ENCODE assay signal across 38 mouse cellular contexts in the genomic region with DNA sequence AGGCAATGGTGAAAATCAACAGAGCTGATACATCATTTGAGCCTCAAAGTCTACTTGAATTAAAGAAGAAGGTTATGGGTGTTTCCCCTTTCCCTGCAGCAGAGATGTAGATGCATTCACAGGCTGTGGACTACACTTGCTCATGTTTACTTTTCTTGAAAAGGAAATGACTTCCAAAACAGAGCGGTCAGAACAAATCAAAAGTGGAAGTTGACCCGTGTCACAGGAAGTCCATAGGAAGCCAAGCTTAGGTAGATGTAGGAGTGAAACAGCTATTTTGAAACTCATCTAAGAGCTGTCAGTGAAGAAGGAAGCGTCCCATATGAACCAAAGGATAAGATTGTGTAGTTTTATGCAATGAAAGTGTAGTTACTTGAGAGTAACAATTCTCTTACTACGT. TPM values are rescaled to one million over a fixed set of nuclear protein-coding genes. Genes with fewer than 3 reads are reported as not detected.
DNase-seq lines count a peak whose midpoint lies in the region; ATAC-seq lines count a peak whose summit lies in the region.
"Had no signal": no experiment of that assay in that cellular context is flagged by ENCODE, and none has a peak within 500 bp of the region (broad histone marks: within the 10 kb centered on the region; RNA-seq: fewer than 3 reads in every experiment).

No protein-coding gene starts in this region.

- DNase-seq in heart, adult 11 months = peak; percentile 22
- DNase-seq in heart, adult 8-10 months (ENCODE audit: low spot score) = no peak
- peak; percentile 22 for DNase-seq in 416B (ENCODE audit: low read depth)
- no peak for DNase-seq in gastrocnemius, postnatal 14 days
- DNase-seq: adrenal gland, postnatal 36 days; cerebellum, adult 18-20 months; cerebellum, postnatal 14 days; gastrocnemius, postnatal 10 days; heart, adult 18-20 months; kidney, adult 18-20 months; kidney, postnatal 36 days; lung, postnatal 10 days; right cerebral cortex, postnatal 14 days had no signal

- ATAC-seq in hematopoietic stem cell, adult 5-6 weeks (replicated peaks in 1 of 2; ENCODE audit: insufficient read depth in 1 of 2, low FRiP score in 2 of 2, low TSS enrichment in 1 of 2, low read depth in 1 of 2, poor library complexity in 2 of 2, severe bottlenecking in 2 of 2) = peak; percentile 59 to 64; a peak in 3 of 4 replicates
- peak; percentile 42 for ATAC-seq in neutrophil, adult 5-6 weeks (ENCODE audit: extremely low read depth, insufficient number of reproducible peaks, low FRiP score, poor library complexity, severe bottlenecking)
- no peak for ATAC-seq in activated CD4-positive, CD25-positive, alpha-beta regulatory T cell, adult 4 months
- ATAC-seq: forebrain, embryonic 13.5 days; midbrain, embryonic 15.5 days had no signal

- intact Hi-C loops in gastrocnemius, postnatal 14 days (cut with DNase I; ENCODE audit: low total_unique reads) = no loop called here

RNA-seq across cellular contexts. Expression of a gene that starts 14.6 kb away (rescaled TPM):
- not detected for total RNA-seq in heart, adult 8-10 months (2022)
- total RNA-seq in hematopoietic stem cell, adult 5-6 weeks (2017) = not detected in 2 replicates
- total RNA-seq in neutrophil, adult 5-6 weeks (2017) = 0.25 TPM in 1 of 2 replicates, not detected in the other
- not detected for total RNA-seq in gastrocnemius, postnatal 14 days (2021)
- polyA plus RNA-seq in activated CD4-positive, CD25-positive, alpha-beta regulatory T cell, adult 4 months (2017; shearing (Covaris generic)) = not detected
- total RNA-seq: adrenal gland, adult 18-20 months; adrenal gland, postnatal 36 days; gastrocnemius, postnatal 10 days; heart, adult 18-20 months; layer of hippocampus, adult 2 months; layer of hippocampus, postnatal 14 days; left cerebral cortex, adult 2 months; left cerebral cortex, postnatal 36 days had no signal
- polyA plus RNA-seq: brain, embryonic 14.5 days; embryonic facial prominence, embryonic 11.5 days; forebrain, embryonic 13.5 days; heart, embryonic 12.5 days; heart, postnatal 0 days; hindbrain, embryonic 10.5 days; hindbrain, embryonic 15.5 days; intestine, embryonic 14.5 days; kidney, embryonic 16.5 days; limb, embryonic 13.5 days; liver, embryonic 14.5 days; macrophage; midbrain, embryonic 10.5 days; midbrain, embryonic 15.5 days; neural tube, embryonic 11.5 days; small intestine, adult 2 months; stomach, embryonic 15.5 days had no signal

RNA-seq across cellular contexts. Expression of a gene that starts 55.0 kb away (rescaled TPM):
- 10 to 100 TPM; 19.5 to 21.8 (median 19.8) TPM for total RNA-seq in heart, adult 8-10 months (2022)
- total RNA-seq in hematopoietic stem cell, adult 5-6 weeks (2017) = 28.8 and 33.5 TPM in 2 replicates
- 40.3 and 43.2 TPM in 2 replicates for total RNA-seq in neutrophil, adult 5-6 weeks (2017)
- total RNA-seq in gastrocnemius, postnatal 14 days (2021) = 10 to 100 TPM; 14.4 to 14.5 TPM
- 1 to 10 TPM; 7.8 to 9.2 TPM for polyA plus RNA-seq in activated CD4-positive, CD25-positive, alpha-beta regulatory T cell, adult 4 months (2017; shearing (Covaris generic))

RNA-seq across cellular contexts. Expression of a gene that starts 56.3 kb away (rescaled TPM):
- not detected for total RNA-seq in heart, adult 8-10 months (2022)
- total RNA-seq in hematopoietic stem cell, adult 5-6 weeks (2017) = not detected in 2 replicates
- not detected in 2 replicates for total RNA-seq in neutrophil, adult 5-6 weeks (2017)
- not detected for total RNA-seq in gastrocnemius, postnatal 14 days (2021)
- not detected for polyA plus RNA-seq in activated CD4-positive, CD25-positive, alpha-beta regulatory T cell, adult 4 months (2017; shearing (Covaris generic))
- total RNA-seq: adrenal gland, adult 18-20 months; adrenal gland, postnatal 36 days; gastrocnemius, postnatal 10 days; heart, adult 18-20 months; layer of hippocampus, adult 2 months; layer of hippocampus, postnatal 14 days; left cerebral cortex, adult 2 months; left cerebral cortex, postnatal 36 days had no signal
- polyA plus RNA-seq: brain, embryonic 14.5 days; embryonic facial prominence, embryonic 11.5 days; forebrain, embryonic 13.5 days; heart, embryonic 12.5 days; heart, postnatal 0 days; hindbrain, embryonic 10.5 days; hindbrain, embryonic 15.5 days; intestine, embryonic 14.5 days; kidney, embryonic 16.5 days; limb, embryonic 13.5 days; liver, embryonic 14.5 days; macrophage; midbrain, embryonic 10.5 days; neural tube, embryonic 11.5 days; small intestine, adult 2 months; stomach, embryonic 15.5 days had no signal

Comparison
In these comparisons a context has a peak if more than half of its experiments do, and no peak if none do; other contexts are left out.
1. DNase-seq: peak in heart, adult 11 months (single experiment) and 416B (single experiment); none in heart, adult 8-10 months (single experiment) and gastrocnemius, postnatal 14 days (single experiment).